Mouse (Mus musculus): ENCODE results near the gene Eif4a1.

GRCm38 (mm10) chr11:69622406-69622805, 49.8 kb downstream of the Eif4a1 start:
- no peak for TF ChIP-seq CTCF (IDR thresholded peaks at IDR 0.05; ENCODE audit: low read depth)
- TF ChIP-seq EP300 (IDR thresholded peaks at IDR 0.05; ENCODE audit: low read depth) = no peak
